Mouse (Mus musculus): ENCODE data around the gene Gigyf2.
"Not testable (repeated sequence)": the region's sequence is repeated elsewhere in the genome, so short reads cannot be mapped to it uniquely, and the experiment has no call there.

Gene Gigyf2

DNA sequence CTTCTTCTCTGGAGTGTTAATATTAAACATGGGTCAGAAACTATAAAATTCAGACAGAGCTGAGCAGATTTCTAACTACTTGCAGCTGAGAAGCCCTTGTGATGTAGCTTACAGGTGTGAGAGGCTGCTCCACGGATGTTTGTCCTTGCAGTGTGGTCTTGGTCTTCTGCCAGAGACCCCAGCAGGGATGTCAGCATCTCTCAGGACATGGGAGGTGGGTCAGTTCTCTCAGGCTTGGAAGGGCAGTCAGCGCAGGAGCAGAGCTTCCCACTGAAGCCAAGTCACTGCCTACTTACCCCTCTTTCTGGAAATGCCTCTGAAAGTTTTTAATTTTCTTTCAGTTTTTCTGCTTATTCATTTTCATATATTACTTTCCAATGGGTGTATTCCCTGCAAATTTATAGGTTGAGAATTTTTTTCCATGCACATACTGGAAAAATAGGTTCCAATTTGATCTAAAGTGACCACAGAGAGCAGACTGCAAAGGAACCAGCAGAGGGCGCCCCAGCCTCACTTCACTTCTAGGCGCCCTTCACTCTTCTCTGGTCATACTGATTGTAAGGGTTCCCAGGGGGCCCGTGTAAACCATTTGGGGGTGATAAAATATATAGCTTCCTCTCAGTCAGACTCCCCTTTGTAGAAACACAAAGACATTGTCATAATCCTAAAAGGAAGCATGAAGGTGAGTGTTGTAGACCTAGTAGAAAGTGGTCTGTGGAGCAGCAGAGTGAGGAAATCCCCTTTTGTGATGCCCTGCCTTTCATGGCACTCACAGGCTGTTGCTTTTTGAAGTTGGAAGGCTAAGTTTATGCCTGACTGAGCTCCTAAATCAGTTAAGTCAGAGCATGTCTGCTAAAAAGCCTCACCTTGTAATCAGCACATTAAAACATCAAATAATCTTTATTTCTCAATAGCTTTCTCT, 120.6 kb downstream of the Gigyf2 start:
- peak; percentile 49 for DNase-seq (ENCODE audit: low read depth, low spot score)

GRCm38 (mm10) chr1:87449432-87449831, 122.6 kb downstream of the Gigyf2 start:
- no peak for DNase-seq (ENCODE audit: low read depth, low spot score)

- DNase-seq (ENCODE audit: low read depth, low spot score): no peak
Measured at GRCm38 (mm10) chr1:87456425-87456824, 129.6 kb downstream of the Gigyf2 start.

DNA sequence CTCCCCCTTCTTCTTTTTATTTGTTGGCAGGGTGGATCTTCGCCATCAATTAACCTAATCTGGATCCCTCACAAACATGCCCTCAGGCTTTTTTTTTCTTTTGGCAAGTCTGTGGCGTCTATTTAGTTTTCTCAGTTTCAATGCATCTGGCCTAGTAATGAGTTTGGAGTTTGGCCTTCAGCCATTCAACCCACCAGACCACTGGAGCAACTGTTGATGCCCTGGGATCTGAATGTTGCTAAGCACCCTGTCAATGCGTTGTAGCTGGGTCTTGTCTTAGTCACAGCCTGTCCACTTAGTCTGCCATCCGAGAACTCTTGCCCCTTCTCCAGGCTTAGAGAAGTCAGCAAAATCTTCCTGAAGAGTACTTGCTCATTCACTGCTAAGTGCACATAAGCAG, 131.2 kb downstream of the Gigyf2 start:
- no peak for DNase-seq (ENCODE audit: low read depth, low spot score)

DNA sequence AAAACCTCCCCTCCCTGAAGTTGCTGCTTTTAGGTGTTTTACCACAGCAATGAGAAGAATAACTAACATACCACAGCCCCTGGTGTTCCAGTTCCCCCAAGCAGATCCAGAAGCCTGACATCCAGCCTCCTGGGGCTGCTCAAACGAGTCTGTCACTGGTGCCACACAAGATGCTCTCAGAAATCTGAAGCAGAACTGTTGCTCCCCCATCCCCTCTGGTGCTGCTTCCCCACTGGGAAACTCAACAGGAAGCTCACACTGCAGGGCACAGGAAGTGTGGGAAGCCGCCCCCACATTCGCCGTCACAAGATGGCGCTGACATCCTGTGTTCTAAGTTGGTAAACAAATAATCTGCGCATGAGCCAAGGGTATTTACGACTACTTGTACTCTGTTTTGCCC, 133.1 kb downstream of the Gigyf2 start:
- DNase-seq (ENCODE audit: low read depth, low spot score): not testable (repeated sequence)

DNA sequence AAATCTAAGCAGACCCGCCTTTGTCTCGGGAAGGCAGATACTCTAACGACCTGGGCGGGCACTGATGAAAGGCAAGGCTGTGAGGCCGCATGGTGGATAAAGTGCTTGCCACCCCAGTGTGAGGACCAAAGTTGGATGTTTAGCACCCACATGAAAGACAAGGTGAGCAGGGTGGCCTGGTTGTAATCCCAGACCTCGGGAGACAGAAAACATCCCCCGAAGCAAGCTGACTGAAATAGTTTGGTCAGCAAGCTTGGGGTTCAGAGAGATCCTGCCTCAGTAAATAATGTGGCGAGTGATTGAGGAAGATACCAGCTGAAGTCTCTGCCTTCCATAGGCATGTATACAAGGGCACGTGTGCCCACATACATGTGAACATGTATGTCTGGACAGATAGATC, 140.7 kb downstream of the Gigyf2 start:
- no peak for DNase-seq (ENCODE audit: low read depth, low spot score)

- DNase-seq (ENCODE audit: low read depth, low spot score): no peak
Measured at GRCm38 (mm10) chr1:87468321-87468720, 141.5 kb downstream of the Gigyf2 start.

DNA sequence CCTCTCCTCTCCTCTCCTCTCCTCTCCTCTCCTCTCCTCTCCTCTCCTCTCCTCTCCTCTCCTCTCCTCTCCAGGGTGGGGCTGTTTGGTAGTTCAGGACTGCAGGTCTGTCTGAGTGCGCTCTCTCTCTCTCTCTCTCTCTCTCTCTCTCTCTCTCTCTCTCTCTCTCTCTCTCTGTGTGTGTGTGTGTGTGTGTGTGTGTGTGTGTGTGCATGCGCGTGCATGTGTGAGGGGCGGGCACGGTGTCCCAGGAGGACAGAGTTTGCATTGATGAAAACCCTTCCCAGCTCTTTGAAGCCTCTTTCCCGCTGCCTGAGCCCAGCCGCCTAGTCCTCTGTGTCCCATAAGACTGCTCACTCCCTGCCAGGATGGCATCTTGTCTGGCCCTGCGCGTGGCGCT, 143.2 kb downstream of the Gigyf2 start, which contains the start of gene Snorc:
Snorc (plus strand) TSS at position 301 of the 400 bp plus-strand sequence.
- DNase-seq (ENCODE audit: low read depth, low spot score): not testable (repeated sequence)

- no peak for DNase-seq (ENCODE audit: low read depth, low spot score)
Measured at GRCm38 (mm10) chr1:87471914-87472313, 145.1 kb downstream of the Gigyf2 start.

DNA sequence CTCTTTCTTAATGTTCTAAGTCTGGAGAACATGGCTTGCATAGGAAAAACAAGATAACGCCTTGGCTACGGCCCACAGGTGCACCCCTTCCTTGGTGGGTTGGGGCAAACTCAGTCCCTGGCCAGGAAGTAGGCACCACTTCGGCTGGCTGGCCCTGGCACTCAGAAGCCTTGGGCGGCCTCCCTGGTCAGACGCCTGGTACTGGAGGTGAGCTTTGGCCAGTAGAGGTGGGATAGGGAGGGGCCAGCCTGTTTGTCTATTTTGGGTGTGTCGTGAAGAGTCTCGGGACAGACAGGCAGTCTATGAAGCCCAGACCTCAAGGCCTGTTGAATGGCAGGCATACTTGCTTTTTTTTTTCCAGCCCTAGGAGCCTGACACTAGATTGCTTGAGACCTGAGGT, 145.8 kb downstream of the Gigyf2 start:
- DNase-seq (ENCODE audit: low read depth, low spot score): no peak

DNA sequence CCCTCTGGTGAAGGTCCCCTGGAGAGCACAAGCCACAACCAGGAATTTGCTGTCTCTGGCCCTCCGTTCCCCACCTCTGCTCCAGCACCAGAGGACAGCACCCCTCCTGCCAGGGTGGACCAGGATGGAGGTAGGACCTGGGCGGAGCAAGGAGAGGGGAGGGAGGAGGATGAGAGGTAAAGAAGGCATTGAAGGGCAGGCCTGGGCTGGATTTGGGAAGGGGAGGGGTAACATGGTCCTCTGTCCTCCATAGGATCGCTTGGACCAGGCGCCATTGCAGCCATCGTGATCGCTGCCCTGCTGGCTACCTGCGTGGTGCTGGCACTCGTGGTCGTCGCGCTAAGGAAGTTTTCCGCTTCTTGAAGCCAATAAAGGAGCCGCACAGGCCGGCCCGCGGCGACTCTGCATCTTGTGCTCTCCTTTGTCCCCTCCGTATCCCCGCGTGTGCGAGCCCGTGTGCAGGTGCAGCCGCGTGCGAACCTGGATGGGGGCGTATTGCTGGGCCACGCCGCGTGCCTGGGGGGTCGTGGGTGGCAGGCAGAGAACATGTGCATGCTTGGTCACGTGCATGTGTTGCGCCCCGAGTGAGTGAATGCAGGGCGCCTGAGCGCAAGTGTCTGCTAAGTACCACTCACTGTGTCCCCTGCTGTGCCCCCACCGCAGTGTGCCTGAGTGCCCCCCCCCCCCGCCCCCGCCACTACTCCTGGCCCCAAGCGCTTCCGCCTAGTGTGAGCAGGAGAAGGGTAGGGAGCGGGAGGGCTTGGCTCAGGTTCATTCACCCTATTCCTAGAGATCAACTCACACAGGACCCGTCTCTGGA, 148.5 kb downstream of the Gigyf2 start:
- no peak for DNase-seq (ENCODE audit: low read depth, low spot score)

DNA sequence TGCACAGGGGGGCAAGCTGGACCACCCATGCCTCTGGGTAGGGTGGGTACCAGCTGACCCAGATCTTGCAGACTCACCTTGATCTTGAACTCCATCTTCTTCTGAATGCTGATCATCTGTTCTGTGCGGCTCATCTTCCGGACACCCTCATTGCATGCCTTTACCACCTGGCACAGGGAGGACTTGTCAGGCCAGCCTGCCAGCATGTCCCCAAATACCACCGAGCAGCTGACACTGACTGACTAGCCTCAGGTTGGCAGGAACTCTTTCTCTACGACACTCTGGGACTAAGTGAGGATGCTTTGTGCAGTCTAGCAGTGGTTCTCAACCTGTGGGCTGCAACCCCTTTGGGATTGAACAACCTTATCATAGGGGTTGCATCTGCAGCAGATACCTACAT, 155.7 kb downstream of the Gigyf2 start:
- no peak for DNase-seq (ENCODE audit: low read depth, low spot score)

DNA sequence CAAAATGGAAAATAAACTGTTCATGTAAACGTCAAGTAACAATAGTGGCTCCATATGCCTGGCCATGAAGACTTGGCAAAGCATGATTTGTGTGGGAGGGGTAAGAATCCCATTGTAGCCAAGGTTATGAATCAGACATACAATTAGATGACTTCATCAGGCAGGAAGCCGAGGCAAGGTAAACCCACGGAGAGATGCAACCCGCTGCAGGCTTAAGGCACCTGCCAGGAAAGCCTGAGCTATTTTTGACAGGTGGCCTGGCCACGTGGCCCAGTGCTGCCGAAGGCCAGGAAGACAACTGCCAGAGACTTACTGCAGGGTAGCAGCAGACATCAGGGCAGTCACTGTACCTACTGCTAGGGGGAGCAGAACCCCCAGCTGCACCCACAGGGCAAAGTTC, 159.6 kb downstream of the Gigyf2 start:
- no peak for DNase-seq (ENCODE audit: low read depth, low spot score)

GRCm38 (mm10) chr1:87492285-87492684, 165.5 kb downstream of the Gigyf2 start:
- DNase-seq (ENCODE audit: low read depth, low spot score): no peak

GRCm38 (mm10) chr1:87493542-87493941, 166.7 kb downstream of the Gigyf2 start:
- DNase-seq (ENCODE audit: low read depth, low spot score): no peak
